Mouse (Mus musculus) layer of hippocampus, adult 11-12 months (tissue): ENCODE results near the gene Gnaz.

Experiments used
- DNase-seq: peaks from one replicate; pipeline ENCODE4 v3.0.0; 2022; ENCODE audit warnings: low spot score

Gnaz gene

DNA sequence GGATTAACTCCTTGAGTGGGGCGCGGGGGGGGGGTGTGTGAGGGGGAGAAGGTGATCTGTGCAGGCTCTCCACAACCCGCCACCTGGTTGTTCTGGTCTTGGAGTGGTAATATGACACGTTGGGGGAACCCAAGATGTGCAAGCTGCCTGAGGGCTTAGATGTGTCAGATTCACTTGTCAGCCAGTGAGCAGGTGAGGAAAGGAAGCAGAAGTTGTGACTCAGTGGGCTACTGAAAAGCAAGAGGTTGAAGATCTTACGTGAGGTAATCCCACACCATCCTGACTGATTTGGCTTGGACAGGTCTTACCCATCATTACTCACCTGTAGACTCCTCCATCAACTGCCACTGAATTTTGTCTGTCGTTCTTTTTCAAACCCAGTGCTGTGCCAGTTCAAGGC, 95.6 kb downstream of the Gnaz start:
- DNase-seq = no peak

DNA sequence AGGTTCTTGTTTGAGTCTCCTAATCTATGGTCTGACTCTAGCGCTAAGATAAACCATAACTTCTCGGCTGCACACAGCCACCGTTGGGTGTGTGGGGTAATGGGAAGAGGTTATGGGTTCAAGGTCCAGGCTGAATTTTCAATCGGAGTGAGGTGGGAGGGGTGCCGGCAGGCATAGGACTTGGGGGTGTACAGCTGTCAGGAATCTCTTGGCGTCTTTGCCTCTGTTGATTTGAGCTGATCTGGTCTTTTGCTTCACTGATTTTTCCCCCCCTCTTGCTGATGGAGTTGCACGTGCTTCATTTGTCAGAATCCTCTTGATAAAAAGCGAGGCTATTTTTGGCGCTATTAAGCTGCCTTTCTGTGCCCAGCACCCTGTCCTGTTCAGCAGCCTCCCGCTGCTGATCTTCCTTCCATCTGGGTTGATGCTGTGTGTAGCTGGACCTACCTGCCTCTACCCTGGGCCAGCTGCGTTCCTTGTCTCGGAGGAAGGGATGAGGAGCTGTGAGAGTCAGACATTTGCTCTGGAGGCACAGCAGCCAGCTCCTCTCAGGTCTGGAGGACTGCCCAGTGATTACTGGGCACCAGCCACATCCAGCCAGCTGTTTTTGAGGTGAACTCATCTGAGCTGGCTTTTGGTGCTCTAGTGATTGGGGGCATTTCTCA, 96.5 kb downstream of the Gnaz start:
- DNase-seq = no peak

DNA sequence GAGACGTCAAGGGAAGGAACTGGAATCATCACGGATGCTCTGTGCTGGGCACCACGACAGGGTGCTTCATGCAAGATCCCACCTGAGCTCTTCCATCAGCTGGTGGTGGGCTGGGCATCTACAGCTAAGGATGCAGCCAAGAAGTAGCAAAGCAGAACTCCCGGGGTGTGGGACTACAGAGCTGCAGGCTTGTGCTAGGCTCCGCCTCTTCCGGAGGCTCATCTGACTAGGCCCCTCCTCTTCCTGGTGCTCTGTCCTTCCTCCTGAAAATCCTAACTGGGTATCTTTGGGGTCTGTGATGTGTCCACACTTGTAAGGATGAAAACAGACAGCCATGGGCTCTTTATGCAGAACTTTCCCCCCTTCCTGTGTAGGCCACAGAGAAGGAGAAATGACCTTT, 98.7 kb downstream of the Gnaz start:
- no peak for DNase-seq
